Mouse (Mus musculus): ENCODE results near the gene Rps2. TPM values are rescaled to one million over a fixed set of nuclear protein-coding genes. Genes with fewer than 3 reads are reported as not detected.

Rps2 gene
- 1,569 and 1,600 TPM in 2 replicates for polyA plus RNA-seq (2015; fragmentation: Nextera tagmentation; extraction: Ambion mirVana)

GRCm38 (mm10) chr17:24717943-24718342 is at the start of gene Rps2, which contains the start of gene Rnf151:
Gene Rps2, plus strand, starts transcription at chr17:24718116.
Gene Rnf151, minus strand, starts transcription at chr17:24718063.

GRCm38 (mm10) chr17:24669545-24670245 is 48.2 kb upstream of the Rps2 start, which contains the start of gene Zfp598:
Gene Zfp598, plus strand, starts transcription at chr17:24669687.

DNA sequence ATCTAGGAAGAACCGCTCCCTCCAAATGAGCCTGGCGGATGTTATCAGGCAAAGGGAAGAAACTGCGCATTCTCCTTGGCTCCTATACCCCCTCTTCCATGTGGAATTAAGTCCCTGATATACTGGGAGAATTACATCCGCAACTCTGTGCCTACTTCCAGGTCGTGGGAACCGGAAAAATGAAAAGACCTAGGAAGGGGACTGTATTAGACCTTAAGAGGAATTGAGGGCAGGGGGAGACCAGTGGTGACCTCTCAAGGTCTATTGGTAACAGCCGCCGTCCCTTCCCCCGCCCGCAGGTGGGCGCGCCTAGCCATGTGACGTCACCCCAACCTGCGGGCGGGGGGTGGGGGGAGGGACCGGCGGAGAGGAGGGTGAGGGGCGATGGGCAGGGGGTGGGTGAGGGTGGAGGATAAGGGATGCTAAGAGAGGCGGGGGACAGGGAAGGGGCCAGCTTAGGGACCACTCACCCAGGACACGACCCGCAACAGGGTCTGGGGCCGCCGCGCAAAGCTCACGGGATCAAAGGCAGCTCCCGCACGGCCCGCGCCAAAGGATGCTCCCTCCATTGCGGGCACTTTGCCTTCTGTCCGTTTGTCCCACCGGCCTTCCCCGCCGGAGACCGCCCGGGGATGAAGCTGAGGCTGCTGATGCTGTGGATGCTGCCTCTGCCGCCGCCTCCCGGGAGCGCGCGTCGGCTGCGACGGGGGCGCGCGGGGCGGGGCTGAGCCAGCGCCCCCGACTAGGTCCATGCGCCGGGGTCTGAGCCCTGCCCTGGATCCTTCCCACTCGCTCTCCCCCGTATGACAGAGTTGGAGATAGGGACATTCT is 28.4 kb upstream of the Rps2 start, which contains the start of gene Syngr3:
Gene Syngr3, minus strand, starts transcription at position 705 of the 831 bp plus-strand sequence.

GRCm38 (mm10) chr17:24696011-24696697 is 21.8 kb upstream of the Rps2 start, which contains the start of the genes Gfer and Noxo1:
Gene Gfer, minus strand, starts transcription at chr17:24696156.
Gene Noxo1, plus strand, starts transcription at chr17:24696234.

GRCm38 (mm10) chr17:24706982-24707800 is 10.7 kb upstream of the Rps2 start, which contains the start of gene Tbl3:
Gene Tbl3, minus strand, starts transcription at chr17:24707660.

GRCm38 (mm10) chr17:24724184-24724583 is 6.3 kb downstream of the Rps2 start, which contains the start of gene Ndufb10:
Gene Ndufb10, minus strand, starts transcription at chr17:24724478.

DNA sequence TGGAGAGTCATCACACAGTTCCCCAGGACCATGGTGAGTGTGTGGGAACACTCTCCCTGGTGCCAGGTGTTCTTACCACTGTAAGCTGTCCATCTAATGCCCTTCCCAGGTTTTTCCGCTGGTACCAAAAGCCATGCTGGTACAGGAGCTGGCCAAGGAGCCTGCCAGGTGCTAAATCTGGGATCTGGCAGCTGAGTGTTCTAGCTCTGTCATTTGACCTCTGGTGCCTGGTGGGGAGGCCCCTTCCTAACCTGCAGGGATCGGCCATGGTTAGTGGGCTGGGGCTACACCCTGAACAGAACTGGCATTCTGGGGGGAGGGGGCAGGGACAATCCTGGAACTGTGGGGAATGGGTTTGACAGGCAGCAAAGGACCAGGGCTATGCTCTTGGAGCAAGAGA is 9.7 kb downstream of the Rps2 start, which contains the start of gene Rpl3l:
Gene Rpl3l, plus strand, starts transcription at position 203 of the 400 bp plus-strand sequence.

DNA sequence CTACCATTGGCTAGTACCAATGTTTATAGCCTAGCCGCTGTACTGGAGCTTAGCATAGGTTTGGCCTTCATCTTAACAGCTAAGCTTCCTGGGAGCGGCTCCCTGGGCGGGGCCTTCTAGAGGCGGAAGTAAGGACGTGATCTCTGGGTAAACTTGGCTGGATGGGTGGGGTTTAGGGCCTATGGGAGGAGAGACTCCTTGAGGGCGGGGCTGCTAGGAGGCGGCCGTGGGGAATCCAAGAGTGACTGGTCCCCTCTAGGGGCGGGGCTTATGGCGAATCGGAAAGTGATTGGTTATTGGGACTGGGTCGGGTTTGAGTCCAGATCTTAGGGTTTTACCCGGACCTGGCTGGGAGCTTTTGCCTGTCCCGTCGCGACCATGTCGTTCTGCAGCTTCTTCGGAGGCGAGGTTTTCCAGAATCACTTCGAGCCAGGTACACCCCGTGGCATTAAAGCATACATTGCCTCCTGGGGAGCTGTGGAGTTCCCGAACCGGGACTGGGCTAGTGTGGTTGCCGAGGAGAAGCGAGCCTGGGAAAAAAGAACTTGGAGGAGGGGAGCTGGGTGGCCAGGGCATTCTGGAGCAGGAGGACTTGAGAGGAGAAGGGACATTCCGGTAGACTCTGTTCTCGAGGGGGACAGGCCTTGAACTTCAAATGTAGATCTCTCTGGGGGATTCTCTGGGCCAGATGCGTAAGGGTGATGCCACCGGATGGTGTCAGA is 18.6 kb downstream of the Rps2 start, which contains the start of gene Msrb1:
Gene Msrb1, plus strand, starts transcription at position 313 of the 722 bp plus-strand sequence.

GRCm38 (mm10) chr17:24752415-24753394 is 34.8 kb downstream of the Rps2 start, which contains the start of gene Hs3st6:
Gene Hs3st6, plus strand, starts transcription at chr17:24752988.

Other genes starting within 250 kb of the Rps2 start
- 17.4 and 20.1 TPM in 2 replicates for gene E4f1, start 247.8 kb upstream of the Rps2 start, polyA plus RNA-seq (2015; fragmentation: Nextera tagmentation; extraction: Ambion mirVana)
- 74.7 and 81.1 TPM in 2 replicates for gene Pgp, start 247.7 kb upstream of the Rps2 start, polyA plus RNA-seq (2015; fragmentation: Nextera tagmentation; extraction: Ambion mirVana)
- gene Bricd5, start 244.2 kb upstream of the Rps2 start, polyA plus RNA-seq (2015; fragmentation: Nextera tagmentation; extraction: Ambion mirVana), result not detected in 2 replicates
- gene Mlst8, start 239.0 kb upstream of the Rps2 start, polyA plus RNA-seq (2015; fragmentation: Nextera tagmentation; extraction: Ambion mirVana), result 14.6 and 17.9 TPM in 2 replicates
- 0.38 and 0.40 TPM in 2 replicates for gene Caskin1, start 229.5 kb upstream of the Rps2 start, polyA plus RNA-seq (2015; fragmentation: Nextera tagmentation; extraction: Ambion mirVana)
- 41.7 and 45.4 TPM in 2 replicates for gene Traf7, start 190.2 kb upstream of the Rps2 start, polyA plus RNA-seq (2015; fragmentation: Nextera tagmentation; extraction: Ambion mirVana)
- gene Rab26, start 183.9 kb upstream of the Rps2 start, polyA plus RNA-seq (2015; fragmentation: Nextera tagmentation; extraction: Ambion mirVana), result 1.5 and 2.3 TPM in 2 replicates
- 4.8 and 12.3 TPM in 2 replicates for gene Pkd1, start 168.3 kb upstream of the Rps2 start, polyA plus RNA-seq (2015; fragmentation: Nextera tagmentation; extraction: Ambion mirVana)
- gene Tsc2, start 85.5 kb upstream of the Rps2 start, polyA plus RNA-seq (2015; fragmentation: Nextera tagmentation; extraction: Ambion mirVana), result 33.4 and 33.5 TPM in 2 replicates
- 6.9 and 8.2 TPM in 2 replicates for gene Nthl1, start 85.4 kb upstream of the Rps2 start, polyA plus RNA-seq (2015; fragmentation: Nextera tagmentation; extraction: Ambion mirVana)
- gene Slc9a3r2, start 67.8 kb upstream of the Rps2 start, polyA plus RNA-seq (2015; fragmentation: Nextera tagmentation; extraction: Ambion mirVana), result 32.8 and 46.2 TPM in 2 replicates
- 0.44 and 0.54 TPM in 2 replicates for gene Npw, start 59.7 kb upstream of the Rps2 start, polyA plus RNA-seq (2015; fragmentation: Nextera tagmentation; extraction: Ambion mirVana)
- 9.6 and 9.9 TPM in 2 replicates for gene Zfp598, start 48.4 kb upstream of the Rps2 start, polyA plus RNA-seq (2015; fragmentation: Nextera tagmentation; extraction: Ambion mirVana)
- gene Syngr3, start 28.2 kb upstream of the Rps2 start, polyA plus RNA-seq (2015; fragmentation: Nextera tagmentation; extraction: Ambion mirVana), result 0.06 and 0.11 TPM in 2 replicates
- gene Gfer, start 22.0 kb upstream of the Rps2 start, polyA plus RNA-seq (2015; fragmentation: Nextera tagmentation; extraction: Ambion mirVana), result 31.0 and 32.6 TPM in 2 replicates
- gene Noxo1, start 21.9 kb upstream of the Rps2 start, polyA plus RNA-seq (2015; fragmentation: Nextera tagmentation; extraction: Ambion mirVana), result 0.81 and 1.3 TPM in 2 replicates
- gene Tbl3, start 10.5 kb upstream of the Rps2 start, polyA plus RNA-seq (2015; fragmentation: Nextera tagmentation; extraction: Ambion mirVana), result 35.3 and 37.9 TPM in 2 replicates
- not detected in 2 replicates for gene Rnf151, start 53 bp upstream of the Rps2 start, polyA plus RNA-seq (2015; fragmentation: Nextera tagmentation; extraction: Ambion mirVana)
- 212 and 230 TPM in 2 replicates for gene Ndufb10, start 6.4 kb downstream of the Rps2 start, polyA plus RNA-seq (2015; fragmentation: Nextera tagmentation; extraction: Ambion mirVana)
- 1.1 and 1.3 TPM in 2 replicates for gene Rpl3l, start 9.7 kb downstream of the Rps2 start, polyA plus RNA-seq (2015; fragmentation: Nextera tagmentation; extraction: Ambion mirVana)
- gene Msrb1, start 18.5 kb downstream of the Rps2 start, polyA plus RNA-seq (2015; fragmentation: Nextera tagmentation; extraction: Ambion mirVana), result 103 and 110 TPM in 2 replicates
- gene Hs3st6, start 34.9 kb downstream of the Rps2 start, polyA plus RNA-seq (2015; fragmentation: Nextera tagmentation; extraction: Ambion mirVana), result not detected in 2 replicates
- 0.32 and 0.78 TPM in 2 replicates for gene Meiob, start 86.2 kb downstream of the Rps2 start, polyA plus RNA-seq (2015; fragmentation: Nextera tagmentation; extraction: Ambion mirVana)
- 168 and 186 TPM in 2 replicates for gene Hagh, start 122.0 kb downstream of the Rps2 start, polyA plus RNA-seq (2015; fragmentation: Nextera tagmentation; extraction: Ambion mirVana)
- gene Fahd1, start 132.2 kb downstream of the Rps2 start, polyA plus RNA-seq (2015; fragmentation: Nextera tagmentation; extraction: Ambion mirVana), result 54.4 and 61.1 TPM in 2 replicates
- 0.08 and 0.21 TPM in 2 replicates for gene Igfals, start 147.9 kb downstream of the Rps2 start, polyA plus RNA-seq (2015; fragmentation: Nextera tagmentation; extraction: Ambion mirVana)
- gene Nubp2, start 168.2 kb downstream of the Rps2 start, polyA plus RNA-seq (2015; fragmentation: Nextera tagmentation; extraction: Ambion mirVana), result 73.8 and 78.0 TPM in 2 replicates
- 51.9 and 55.4 TPM in 2 replicates for gene Spsb3, start 168.5 kb downstream of the Rps2 start, polyA plus RNA-seq (2015; fragmentation: Nextera tagmentation; extraction: Ambion mirVana)
- gene Eme2, start 177.0 kb downstream of the Rps2 start, polyA plus RNA-seq (2015; fragmentation: Nextera tagmentation; extraction: Ambion mirVana), result 11.8 and 12.7 TPM in 2 replicates
- gene Mrps34, start 177.0 kb downstream of the Rps2 start, polyA plus RNA-seq (2015; fragmentation: Nextera tagmentation; extraction: Ambion mirVana), result 71.0 and 73.0 TPM in 2 replicates
- 66.5 and 77.6 TPM in 2 replicates for gene Nme3, start 178.4 kb downstream of the Rps2 start, polyA plus RNA-seq (2015; fragmentation: Nextera tagmentation; extraction: Ambion mirVana)
- gene Mapk8ip3, start 218.9 kb downstream of the Rps2 start, polyA plus RNA-seq (2015; fragmentation: Nextera tagmentation; extraction: Ambion mirVana), result 12.6 and 13.3 TPM in 2 replicates
- 45.9 and 49.2 TPM in 2 replicates for gene Jpt2, start 242.6 kb downstream of the Rps2 start, polyA plus RNA-seq (2015; fragmentation: Nextera tagmentation; extraction: Ambion mirVana)